Mouse (Mus musculus) gastrocnemius, postnatal 4 days (tissue): ENCODE measurements at regions not wholly inside any gene's neighbourhood (a gene's known extent, or its start where the extent isn't known, plus 50 kb on each side); places are given as distances from the start of the nearest gene placed in this dataset.

Experiments
- DNase-seq, 2 experiments: peaks; one replicate each; pipeline ENCODE4 v3.0.0; 2021 to 2022; ENCODE audit warnings: low spot score in 2 of 2, mixed read lengths in 2 of 2

- DNase-seq, result no peak
Observed at GRCm38 (mm10) chr13:101824962-101825361, 56.9 kb upstream of the Pik3r1 start.

- no peak for DNase-seq
Observed at GRCm38 (mm10) chr13:101831872-101832629, 64.0 kb upstream of the Pik3r1 start.

GRCm38 (mm10) chr13:101834546-101834945 is 66.5 kb upstream of the Pik3r1 start:
- DNase-seq, result no peak

- DNase-seq, result no peak
Observed at GRCm38 (mm10) chr13:101836992-101837391, 69.0 kb upstream of the Pik3r1 start.

- no peak for DNase-seq
Observed at GRCm38 (mm10) chr13:101844461-101845440, 76.7 kb upstream of the Pik3r1 start.

GRCm38 (mm10) chr13:101846016-101846415 is 78.0 kb upstream of the Pik3r1 start:
- DNase-seq, result no peak

GRCm38 (mm10) chr13:101847879-101848600 is 80.0 kb upstream of the Pik3r1 start:
- no peak for DNase-seq

- DNase-seq, result no peak
Observed at GRCm38 (mm10) chr13:101848601-101849147, 80.7 kb upstream of the Pik3r1 start.

GRCm38 (mm10) chr13:101849416-101849815 is 81.4 kb upstream of the Pik3r1 start:
- DNase-seq, result no peak

- DNase-seq, result no peak
Observed at GRCm38 (mm10) chr13:101851329-101851728, 83.3 kb upstream of the Pik3r1 start.

- no peak for DNase-seq
Observed at GRCm38 (mm10) chr13:101852960-101853359, 84.9 kb upstream of the Pik3r1 start.

GRCm38 (mm10) chr13:101855141-101855540 is 87.1 kb upstream of the Pik3r1 start:
- peak; percentile 21 to 42 for DNase-seq

GRCm38 (mm10) chr13:101860704-101861103 is 92.7 kb upstream of the Pik3r1 start:
- no peak for DNase-seq

- no peak for DNase-seq
Observed at GRCm38 (mm10) chr13:101862011-101862410, 94.0 kb upstream of the Pik3r1 start.

GRCm38 (mm10) chr13:101863015-101863414 is 95.0 kb upstream of the Pik3r1 start:
- DNase-seq, result no peak

- DNase-seq, result no peak
Observed at GRCm38 (mm10) chr13:101863602-101864001, 95.6 kb upstream of the Pik3r1 start.

- no peak for DNase-seq
Observed at GRCm38 (mm10) chr13:101866843-101867242, 98.8 kb upstream of the Pik3r1 start.

- DNase-seq, result no peak
Observed at GRCm38 (mm10) chr13:101874761-101875160, 106.7 kb upstream of the Pik3r1 start.

- no peak for DNase-seq
Observed at GRCm38 (mm10) chr13:101876069-101876468, 108.1 kb upstream of the Pik3r1 start.

GRCm38 (mm10) chr13:101876601-101877000 is 108.6 kb upstream of the Pik3r1 start:
- no peak for DNase-seq

GRCm38 (mm10) chr13:101878168-101878567 is 110.2 kb upstream of the Pik3r1 start:
- DNase-seq, result no peak
